Mouse (Mus musculus): Measurements from ENCODE around the gene Gch1. TPM values are rescaled to one million over a fixed set of nuclear protein-coding genes. Genes with fewer than 3 reads are reported as not detected.

Gene Gch1
- 15.5 and 16.8 TPM in 2 replicates for polyA plus RNA-seq (2012; rRNA removed)

DNA sequence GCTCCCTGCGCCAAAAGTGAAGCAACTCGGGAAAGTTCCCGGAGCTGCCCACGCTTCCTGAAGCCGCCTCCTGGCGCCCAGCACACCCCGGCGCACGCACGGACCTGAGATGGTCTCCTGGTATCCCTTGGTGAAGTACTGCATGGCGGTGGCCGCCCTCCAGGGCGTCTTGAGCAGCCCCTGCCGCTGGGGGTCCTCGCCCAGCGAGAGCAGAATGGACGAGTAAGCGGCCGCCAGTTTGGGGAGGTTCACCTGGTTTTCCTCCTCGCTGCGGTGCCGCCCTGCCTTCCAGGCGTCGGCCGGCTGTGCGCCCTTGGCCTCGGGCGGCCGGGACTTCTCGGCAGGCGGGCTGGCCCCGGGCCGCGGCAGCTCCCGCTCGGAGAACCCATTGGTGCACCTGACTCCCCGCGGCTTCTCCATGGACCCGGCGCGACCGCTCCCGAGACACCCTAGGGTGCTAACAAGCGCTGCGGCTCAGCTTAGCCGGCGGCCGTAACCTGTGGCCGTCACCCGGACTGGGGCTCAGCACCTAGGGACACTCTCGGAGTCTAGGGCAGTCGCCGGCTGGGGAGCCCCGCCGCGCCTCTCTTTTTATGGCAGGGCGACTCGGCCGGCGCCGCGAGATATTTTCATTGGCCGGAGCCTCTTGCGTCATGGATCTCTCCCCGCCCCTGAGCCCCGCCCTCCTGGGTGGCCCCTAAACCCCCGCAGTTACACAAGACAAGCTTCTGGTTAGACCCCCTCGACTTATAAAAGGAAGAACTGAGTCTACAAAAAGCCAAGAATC is at the start of gene Gch1:
Gene Gch1, minus strand, starts transcription at position 566 of the 787 bp plus-strand sequence.
- Histone ChIP-seq H3K36me3 (ENCODE audit: control insufficient read depth, insufficient read depth, low read length) (no peaks in the 10 kb centered on the region), H3K4me3 (ENCODE audit: control insufficient read depth, insufficient read depth, low read length) (peak within 1 kb of the TSS; percentile 70), H3K27ac (ENCODE audit: control insufficient read depth, insufficient read depth, low read length) (no peak within 1 kb of the TSS), H3K4me1 (replicated peaks; ENCODE audit: control insufficient read depth, insufficient read depth, low read length) (peaks cover 5% of the 10 kb centered on the region), H3K27me3 (ENCODE audit: control insufficient read depth, insufficient read depth, low read length) (no peaks in the 10 kb centered on the region)
- TF ChIP-seq CTCF (IDR thresholded peaks at IDR 0.05; ENCODE audit: borderline replicate concordance, control insufficient read depth, extremely low read depth, insufficient read depth, low read length, poor library complexity) (peak; percentile 75; the same call in 1 of the 2 replicates), POLR2A (IDR thresholded peaks at IDR 0.05; ENCODE audit: control insufficient read depth, extremely low read depth, insufficient read depth, low read length, poor library complexity) (peak; percentile 72; the same call in 1 of the 2 replicates)
- WGBS, result under 1% methylated on average over 68 of the region's 68 CpGs
- peak; percentile 87 for DNase-seq

GRCm38 (mm10) chr14:47237286-47237685 is 48.1 kb upstream of the Gch1 start:
- no peak overlapping the region for H3K4me3 ChIP-seq (ENCODE audit: control insufficient read depth, insufficient read depth, low read length)
- H3K36me3 ChIP-seq (ENCODE audit: control insufficient read depth, insufficient read depth, low read length), result peaks cover 11% of the 10 kb centered on the region
- H3K27me3 ChIP-seq (ENCODE audit: control insufficient read depth, insufficient read depth, low read length), result no peaks in the 10 kb centered on the region
- 89% methylated on average over 4 of the region's 4 CpGs for WGBS
- TF ChIP-seq POLR2A (IDR thresholded peaks at IDR 0.05; ENCODE audit: control insufficient read depth, extremely low read depth, insufficient read depth, low read length, poor library complexity) (no peak), CTCF (IDR thresholded peaks at IDR 0.05; ENCODE audit: borderline replicate concordance, control insufficient read depth, extremely low read depth, insufficient read depth, low read length, poor library complexity) (no peak)
- no peak for DNase-seq
- H3K27ac ChIP-seq (ENCODE audit: control insufficient read depth, insufficient read depth, low read length), result no peak overlapping the region
- H3K4me1 ChIP-seq (replicated peaks; ENCODE audit: control insufficient read depth, insufficient read depth, low read length), result peaks cover 5% of the 10 kb centered on the region; the same call in 1 of the 2 replicates

DNA sequence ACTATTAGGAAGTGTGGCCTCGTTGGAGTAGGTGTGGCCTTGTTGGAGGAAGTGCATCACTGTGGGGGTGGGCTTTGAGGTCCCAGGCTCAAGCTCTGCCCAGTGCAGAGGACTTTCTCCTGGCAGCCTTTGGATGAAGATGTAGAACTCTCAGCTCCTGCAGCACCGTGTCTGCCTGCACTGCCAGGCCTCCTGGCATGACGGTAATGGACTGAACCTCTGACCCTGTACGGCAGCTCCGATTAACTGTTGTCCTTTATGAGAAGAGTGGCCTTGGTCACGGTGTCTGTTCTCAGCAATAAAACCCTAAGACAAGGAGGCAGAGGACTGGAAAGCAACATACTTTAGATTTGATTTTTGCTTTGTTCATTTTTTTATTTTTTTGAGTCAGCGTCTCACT is 47.3 kb upstream of the Gch1 start:
- Histone ChIP-seq H3K4me3 (ENCODE audit: control insufficient read depth, insufficient read depth, low read length) (no peak overlapping the region), H3K36me3 (ENCODE audit: control insufficient read depth, insufficient read depth, low read length) (peaks cover 10% of the 10 kb centered on the region), H3K4me1 (replicated peaks; ENCODE audit: control insufficient read depth, insufficient read depth, low read length) (peaks cover 5% of the 10 kb centered on the region; the same call in 1 of the 2 replicates), H3K27ac (ENCODE audit: control insufficient read depth, insufficient read depth, low read length) (no peak overlapping the region), H3K27me3 (ENCODE audit: control insufficient read depth, insufficient read depth, low read length) (no peaks in the 10 kb centered on the region)
- TF ChIP-seq CTCF (IDR thresholded peaks at IDR 0.05; ENCODE audit: borderline replicate concordance, control insufficient read depth, extremely low read depth, insufficient read depth, low read length, poor library complexity) (no peak), POLR2A (IDR thresholded peaks at IDR 0.05; ENCODE audit: control insufficient read depth, extremely low read depth, insufficient read depth, low read length, poor library complexity) (no peak)
- DNase-seq, result no peak
- WGBS, result 95% methylated on average over 7 of the region's 7 CpGs

GRCm38 (mm10) chr14:47234526-47235250 is 45.5 kb upstream of the Gch1 start:
- Histone ChIP-seq H3K4me1 (replicated peaks; ENCODE audit: control insufficient read depth, insufficient read depth, low read length) (peaks cover 5% of the 10 kb centered on the region; the same call in 1 of the 2 replicates), H3K4me3 (ENCODE audit: control insufficient read depth, insufficient read depth, low read length) (no peak overlapping the region), H3K27me3 (ENCODE audit: control insufficient read depth, insufficient read depth, low read length) (no peaks in the 10 kb centered on the region), H3K27ac (ENCODE audit: control insufficient read depth, insufficient read depth, low read length) (no peak overlapping the region), H3K36me3 (ENCODE audit: control insufficient read depth, insufficient read depth, low read length) (no peaks in the 10 kb centered on the region)
- no peak for DNase-seq
- no peak for TF ChIP-seq CTCF (IDR thresholded peaks at IDR 0.05; ENCODE audit: borderline replicate concordance, control insufficient read depth, extremely low read depth, insufficient read depth, low read length, poor library complexity)
- no peak for TF ChIP-seq POLR2A (IDR thresholded peaks at IDR 0.05; ENCODE audit: control insufficient read depth, extremely low read depth, insufficient read depth, low read length, poor library complexity)
- 59% methylated on average over 5 of the region's 5 CpGs for WGBS

DNA sequence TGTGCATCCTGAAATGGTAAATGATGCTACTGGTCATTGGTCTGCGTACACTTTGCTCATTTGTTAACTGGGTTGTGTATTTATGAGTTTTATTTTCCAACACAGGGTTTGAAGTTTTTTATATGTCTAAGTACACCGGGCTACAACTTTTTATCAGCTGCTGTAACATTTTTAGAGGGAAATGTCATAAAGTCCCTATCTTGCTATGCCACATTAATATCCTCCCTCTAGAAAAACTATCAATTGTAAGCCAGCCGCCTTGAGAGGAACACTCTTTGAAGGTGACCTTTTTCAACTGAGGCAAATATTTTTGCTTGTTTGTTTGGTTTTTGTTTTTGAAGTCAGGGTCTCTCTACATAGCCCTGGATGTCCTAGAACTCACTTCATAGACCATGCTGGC is 44.8 kb upstream of the Gch1 start:
- Histone ChIP-seq H3K36me3 (ENCODE audit: control insufficient read depth, insufficient read depth, low read length) (no peaks in the 10 kb centered on the region), H3K27ac (ENCODE audit: control insufficient read depth, insufficient read depth, low read length) (no peak overlapping the region), H3K27me3 (ENCODE audit: control insufficient read depth, insufficient read depth, low read length) (no peaks in the 10 kb centered on the region), H3K4me1 (replicated peaks; ENCODE audit: control insufficient read depth, insufficient read depth, low read length) (peaks cover 5% of the 10 kb centered on the region; the same call in 1 of the 2 replicates), H3K4me3 (ENCODE audit: control insufficient read depth, insufficient read depth, low read length) (no peak overlapping the region)
- no peak for DNase-seq
- WGBS, result 96% methylated on average over 3 of the region's 3 CpGs
- TF ChIP-seq CTCF (IDR thresholded peaks at IDR 0.05; ENCODE audit: borderline replicate concordance, control insufficient read depth, extremely low read depth, insufficient read depth, low read length, poor library complexity), result no peak
- no peak for TF ChIP-seq POLR2A (IDR thresholded peaks at IDR 0.05; ENCODE audit: control insufficient read depth, extremely low read depth, insufficient read depth, low read length, poor library complexity)

DNA sequence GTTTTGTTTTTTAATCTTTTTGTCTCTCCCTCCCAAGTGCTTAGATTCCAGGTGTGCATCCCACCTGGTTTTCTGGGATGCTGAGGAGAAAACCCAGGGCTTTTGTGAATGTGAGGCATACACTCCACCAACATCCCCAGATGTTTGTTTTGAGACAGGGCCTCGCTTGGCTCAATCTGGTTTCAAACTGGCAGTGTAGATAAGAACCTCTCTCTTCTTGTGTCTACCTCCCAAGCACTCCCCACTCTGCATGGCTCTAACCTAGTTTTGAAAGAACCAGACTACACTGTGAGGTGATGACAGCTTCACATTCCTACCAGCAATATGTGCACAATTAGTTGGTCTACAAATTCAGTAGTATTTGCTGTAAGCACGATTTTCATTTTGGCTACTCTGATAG is 44.4 kb upstream of the Gch1 start:
- WGBS, result 85% methylated on average over 2 of the region's 2 CpGs
- Histone ChIP-seq H3K27me3 (ENCODE audit: control insufficient read depth, insufficient read depth, low read length) (no peaks in the 10 kb centered on the region), H3K4me3 (ENCODE audit: control insufficient read depth, insufficient read depth, low read length) (no peak overlapping the region), H3K27ac (ENCODE audit: control insufficient read depth, insufficient read depth, low read length) (no peak overlapping the region), H3K36me3 (ENCODE audit: control insufficient read depth, insufficient read depth, low read length) (no peaks in the 10 kb centered on the region), H3K4me1 (replicated peaks; ENCODE audit: control insufficient read depth, insufficient read depth, low read length) (peaks cover 5% of the 10 kb centered on the region; the same call in 1 of the 2 replicates)
- no peak for TF ChIP-seq CTCF (IDR thresholded peaks at IDR 0.05; ENCODE audit: borderline replicate concordance, control insufficient read depth, extremely low read depth, insufficient read depth, low read length, poor library complexity)
- no peak for TF ChIP-seq POLR2A (IDR thresholded peaks at IDR 0.05; ENCODE audit: control insufficient read depth, extremely low read depth, insufficient read depth, low read length, poor library complexity)
- no peak for DNase-seq

All from thymus, adult 2 months (tissue).